Mouse (Mus musculus) ES-CJ7 (cell line): ENCODE results near the gene Btbd35f27.
"Not testable (repeated sequence)": the region's sequence is repeated elsewhere in the genome, so short reads cannot be mapped to it uniquely, and the experiment has no call there.

Source experiments
- DNase-seq: peaks from one replicate; pipeline ENCODE4 v3.0.0; 2011; ENCODE audit warnings: low read depth, low spot score

Gene Btbd35f27

DNA sequence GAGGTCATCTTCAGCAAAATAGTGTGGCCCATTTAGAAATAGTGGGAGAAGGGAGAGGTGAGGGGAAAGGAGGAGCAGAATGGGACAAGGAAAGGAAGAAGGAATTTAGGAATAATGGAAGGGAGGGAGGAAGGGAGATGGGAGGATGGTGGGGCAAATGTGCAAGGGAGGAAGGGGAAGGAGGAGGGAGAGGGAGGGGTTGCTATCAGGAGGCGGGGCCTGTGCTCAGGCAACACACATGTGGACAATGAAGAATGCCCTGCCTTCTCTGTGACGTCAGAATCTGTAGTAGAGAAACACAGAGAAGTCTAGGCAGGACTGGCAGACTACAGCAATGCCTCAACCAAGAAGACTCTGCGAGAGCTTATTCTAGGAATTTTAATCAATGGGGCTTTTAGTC, at the start of gene Btbd35f27:
Gene Btbd35f27 (plus strand): TSS at position 301 of the 400 bp plus-strand sequence.
- DNase-seq = not testable (repeated sequence)
